Mouse (Mus musculus): Measurements from ENCODE around the gene St6galnac6.
A peak's percentile ranks its signal among the peaks of the same experiment; 100 is the strongest.

DNA sequence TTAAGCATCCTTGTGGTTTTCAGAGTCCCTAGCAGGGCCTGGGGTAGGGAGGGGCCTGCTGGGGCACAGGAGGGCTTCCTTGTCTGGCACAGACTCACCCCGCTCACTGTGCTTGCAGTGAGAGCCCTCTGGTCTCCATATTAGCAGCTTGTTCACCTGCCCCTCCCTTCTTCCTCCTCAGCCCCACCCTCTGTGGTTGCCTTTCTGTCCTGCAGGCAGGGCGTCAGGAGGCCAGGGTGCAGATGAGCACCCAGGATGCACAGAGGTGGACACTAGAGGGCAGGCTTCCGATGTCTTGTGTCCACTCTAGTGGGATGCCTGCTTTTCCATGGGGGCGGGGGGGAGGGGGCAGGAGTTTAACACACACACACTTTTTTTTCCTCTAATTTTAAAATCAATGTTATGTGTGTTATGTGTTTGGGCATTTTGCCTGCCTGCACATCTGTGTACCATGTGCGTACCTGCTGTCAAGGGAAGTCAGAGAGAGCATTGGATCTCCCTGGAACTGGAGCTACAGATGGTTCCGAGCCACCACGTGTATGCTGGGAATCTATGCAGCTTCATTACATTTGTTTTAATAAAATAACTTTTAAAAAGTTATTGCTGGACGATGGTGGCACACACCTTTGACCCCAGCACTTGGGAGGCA, 2.0 kb downstream of the St6galnac6 start:
- no peak for TF ChIP-seq POLR2A (IDR thresholded peaks at IDR 0.05; ENCODE audit: control insufficient read depth, low read depth, low read length)
- TF ChIP-seq CTCF (IDR thresholded peaks at IDR 0.05; ENCODE audit: control insufficient read depth, insufficient read depth, insufficient replicate concordance, low read depth, low read length) = peak; percentile 41; the same call in 1 of the 2 replicates

Measured in testis, adult 2 months (tissue).